Mouse (Mus musculus) urinary bladder, adult 2 months (tissue): ENCODE data around the gene Ecm2. TPM values are rescaled to one million over a fixed set of nuclear protein-coding genes. Genes with fewer than 3 reads are reported as not detected.

Source experiments
- polyA plus RNA-seq: library from polyadenylated mRNA; depleted of rRNA; stranded (reverse); fragments of >200 nt; gene quantifications from 2 replicates; pipeline ENCODE4 v1.2.3, GENCODE M21; 2012; rRNA removed

The Ecm2 gene
- polyA plus RNA-seq, 1 experiment, result 11.8 TPM

Other genes with a start within 250 kb of the Ecm2 start
- 6.2 and 7.2 TPM in 2 replicates for gene Fgd3, start 184.5 kb upstream of the Ecm2 start, polyA plus RNA-seq
- gene Bicd2, start 163.2 kb upstream of the Ecm2 start, polyA plus RNA-seq, result 41.8 and 47.8 TPM in 2 replicates
- 10.0 and 12.4 TPM in 2 replicates for gene Ippk, start 83.6 kb upstream of the Ecm2 start, polyA plus RNA-seq
- 0.14 and 0.25 TPM in 2 replicates for gene Tes3-ps, start 11.5 kb upstream of the Ecm2 start, polyA plus RNA-seq
- 9.2 and 10.0 TPM in 2 replicates for gene Aspn, start 39.6 kb downstream of the Ecm2 start, polyA plus RNA-seq
- gene Omd, start 77.7 kb downstream of the Ecm2 start, polyA plus RNA-seq, result 2.9 and 3.5 TPM in 2 replicates
- 107 and 108 TPM in 2 replicates for gene Ogn, start 103.2 kb downstream of the Ecm2 start, polyA plus RNA-seq
- 1.1 TPM in 2 replicates for gene Cenpp, start 148.0 kb downstream of the Ecm2 start, polyA plus RNA-seq
- 9.5 and 9.9 TPM in 2 replicates for gene Nol8, start 148.3 kb downstream of the Ecm2 start, polyA plus RNA-seq
- 33.1 and 36.1 TPM in 2 replicates for gene Iars, start 177.3 kb downstream of the Ecm2 start, polyA plus RNA-seq